Mouse (Mus musculus) stomach, embryonic 16.5 days (tissue): ENCODE data around the gene Olfr1135. TPM values are rescaled to one million over a fixed set of nuclear protein-coding genes. Genes with fewer than 3 reads are reported as not detected.

Experiments
- ATAC-seq: fragments of 200-750 bp; cut with Nextera tagmentation; 2 replicates; pipeline ENCODE4 v1.8.0; 2017; ENCODE audit warnings: moderate number of reproducible peaks, moderate TSS enrichment; ENCODE audit not compliant: insufficient read depth, low FRiP score
- H3K27ac ChIP-seq: fragments of 300-500 bp; sonication (generic); 2 replicates; pipeline ENCODE4 v1.5.1; 2014; ENCODE audit warnings: low read length
- H3K27me3 ChIP-seq: fragments of 300-500 bp; sonication (generic); 2 replicates; pipeline ENCODE4 v1.6.1; 2014; ENCODE audit warnings: low read length, control low read depth, mixed read lengths; ENCODE audit not compliant: control insufficient read depth, insufficient read depth
- H3K36me3 ChIP-seq: fragments of 300-500 bp; sonication (generic); 2 replicates; pipeline ENCODE4 v1.6.1; 2014; ENCODE audit warnings: low read length; ENCODE audit not compliant: control insufficient read depth, insufficient read depth
- H3K4me1 ChIP-seq: fragments of 300-500 bp; sonication (generic); 2 replicates; pipeline ENCODE4 v1.6.1; 2014; ENCODE audit warnings: low read length, control low read depth, mixed read lengths; ENCODE audit not compliant: control insufficient read depth, insufficient read depth
- H3K4me2 ChIP-seq: fragments of 300-500 bp; sonication (generic); 2 replicates; pipeline ENCODE4 v1.6.1; 2014; ENCODE audit warnings: low read depth, low read length, mixed read lengths
- H3K4me3 ChIP-seq: fragments of 300-500 bp; sonication (generic); replicated peaks from 2 replicates; pipeline ENCODE4 v1.5.1; 2014; ENCODE audit warnings: mild to moderate bottlenecking, low read length
- H3K9ac ChIP-seq: fragments of 300-500 bp; sonication (generic); 2 replicates; pipeline ENCODE4 v1.6.1; 2014; ENCODE audit warnings: low read length
- H3K9me3 ChIP-seq: fragments of 300-500 bp; sonication (generic); replicated peaks from 2 replicates; pipeline ENCODE4 v1.6.1; 2016; ENCODE audit warnings: low read length, control low read depth; ENCODE audit not compliant: control insufficient read depth
- WGBS: fragments of 180-500 bp; shearing (Covaris S2); extraction: QIAGEN DNeasy Blood & Tissue Kit; methylation state at CpG from one replicate; pipeline ENCODE4 v1.1.7; 2014; 5-methylcytosine and 5-hydroxymethylcytosine counted together
- polyA plus RNA-seq: library from polyadenylated mRNA; unstranded; fragments of >200 nt; fragmentation: Nextera tagmentation; extraction: Ambion mirVana; gene quantifications from 2 replicates; pipeline ENCODE4 v1.2.1, GENCODE M21; 2015

Gene Olfr1135
- not detected in 2 replicates for polyA plus RNA-seq

GRCm38 (mm10) chr2:87673564-87673963 lies at the start of gene Olfr1135:
Olfr1135 (minus strand) TSS chr2:87673664.
- ATAC-seq = no peak
- 13% methylated on average over 1 of the region's 1 CpGs for WGBS
- no peak within 1 kb of the TSS for H3K9ac ChIP-seq
- H3K4me1 ChIP-seq = no peaks in the 10 kb centered on the region
- no peaks in the 10 kb centered on the region for H3K9me3 ChIP-seq
- no peaks in the 10 kb centered on the region for H3K27me3 ChIP-seq
- H3K36me3 ChIP-seq = no peaks in the 10 kb centered on the region
- H3K4me2 ChIP-seq = no peak within 1 kb of the TSS
- H3K4me3 ChIP-seq = no peak within 1 kb of the TSS
- H3K27ac ChIP-seq = no peak within 1 kb of the TSS

- Histone ChIP-seq H3K27me3 (no peaks in the 10 kb centered on the region), H3K4me3 (no peak within 1 kb of the TSS), H3K36me3 (no peaks in the 10 kb centered on the region), H3K4me2 (no peak within 1 kb of the TSS), H3K27ac (no peak within 1 kb of the TSS), H3K9me3 (no peaks in the 10 kb centered on the region), H3K4me1 (no peaks in the 10 kb centered on the region), H3K9ac (no peak within 1 kb of the TSS)
- ATAC-seq = no peak
Measured at GRCm38 (mm10) chr2:87713079-87713478, 39.6 kb upstream of the Olfr1135 start, which contains the start of gene Olfr1137. Olfr1137 (minus strand) TSS chr2:87713179.

- Histone ChIP-seq H3K4me2 (no peak within 1 kb of the TSS), H3K9me3 (no peaks in the 10 kb centered on the region), H3K27me3 (no peaks in the 10 kb centered on the region), H3K4me3 (no peak within 1 kb of the TSS), H3K9ac (no peak within 1 kb of the TSS), H3K36me3 (no peaks in the 10 kb centered on the region), H3K4me1 (no peaks in the 10 kb centered on the region), H3K27ac (no peak within 1 kb of the TSS)
- no peak for ATAC-seq
Measured at GRCm38 (mm10) chr2:87693847-87694246, 20.4 kb upstream of the Olfr1135 start, which contains the start of gene Olfr1136. Olfr1136 (minus strand) TSS chr2:87693947.

GRCm38 (mm10) chr2:87658360-87658759 lies 15.1 kb downstream of the Olfr1135 start, which contains the start of gene Olfr1134:
Olfr1134 (minus strand) TSS chr2:87658460.
- Histone ChIP-seq H3K36me3 (no peaks in the 10 kb centered on the region), H3K27me3 (no peaks in the 10 kb centered on the region), H3K4me2 (no peak within 1 kb of the TSS), H3K9me3 (no peaks in the 10 kb centered on the region), H3K4me1 (no peaks in the 10 kb centered on the region), H3K27ac (no peak within 1 kb of the TSS), H3K4me3 (no peak within 1 kb of the TSS), H3K9ac (no peak within 1 kb of the TSS)
- 88% methylated on average over 2 of the region's 2 CpGs for WGBS
- ATAC-seq = no peak

- Histone ChIP-seq H3K27me3 (no peaks in the 10 kb centered on the region), H3K4me1 (no peaks in the 10 kb centered on the region), H3K9me3 (no peaks in the 10 kb centered on the region), H3K4me3 (no peak within 1 kb of the TSS), H3K27ac (no peak within 1 kb of the TSS), H3K4me2 (no peak within 1 kb of the TSS), H3K9ac (no peak within 1 kb of the TSS), H3K36me3 (no peaks in the 10 kb centered on the region)
- ATAC-seq = no peak
Measured at GRCm38 (mm10) chr2:87647274-87647673, 26.2 kb downstream of the Olfr1135 start, which contains the start of gene Olfr1133. Olfr1133 (minus strand) TSS chr2:87647374.

GRCm38 (mm10) chr2:87642441-87642840 lies 31.0 kb downstream of the Olfr1135 start:
- H3K4me2 ChIP-seq = no peak overlapping the region
- H3K9me3 ChIP-seq = no peaks in the 10 kb centered on the region
- no peaks in the 10 kb centered on the region for H3K4me1 ChIP-seq
- H3K27ac ChIP-seq = no peak overlapping the region
- H3K36me3 ChIP-seq = no peaks in the 10 kb centered on the region
- H3K4me3 ChIP-seq = no peak overlapping the region
- H3K9ac ChIP-seq = no peak overlapping the region
- no peaks in the 10 kb centered on the region for H3K27me3 ChIP-seq
- ATAC-seq = no peak

- Histone ChIP-seq H3K4me1 (no peaks in the 10 kb centered on the region), H3K27me3 (no peaks in the 10 kb centered on the region), H3K4me3 (no peak within 1 kb of the TSS), H3K4me2 (no peak within 1 kb of the TSS), H3K36me3 (no peaks in the 10 kb centered on the region), H3K9ac (no peak within 1 kb of the TSS), H3K27ac (no peak within 1 kb of the TSS), H3K9me3 (no peaks in the 10 kb centered on the region)
- ATAC-seq = no peak
Measured at GRCm38 (mm10) chr2:87637435-87637834, 36.0 kb downstream of the Olfr1135 start, which contains the start of gene Olfr1132. Olfr1132 (minus strand) TSS chr2:87637535.

- Histone ChIP-seq H3K36me3 (no peaks in the 10 kb centered on the region), H3K9ac (no peak within 1 kb of the TSS), H3K4me3 (no peak within 1 kb of the TSS), H3K9me3 (no peaks in the 10 kb centered on the region), H3K4me1 (no peaks in the 10 kb centered on the region), H3K27ac (no peak within 1 kb of the TSS), H3K27me3 (no peaks in the 10 kb centered on the region), H3K4me2 (no peak within 1 kb of the TSS)
- no peak for ATAC-seq
- 66% methylated on average over 3 of the region's 3 CpGs for WGBS
Measured at GRCm38 (mm10) chr2:87626804-87627203, 46.7 kb downstream of the Olfr1135 start, which contains the start of gene Olfr1131. Olfr1131 (plus strand) TSS chr2:87627104.
